Mouse (Mus musculus) frontal cortex, postnatal 25 days (tissue): ENCODE measurements around the gene Nbl1.

ENCODE experiments used
- DNase-seq, 2 experiments: peaks; one replicate each; pipeline ENCODE4 v3.0.0; 2022; ENCODE audit warnings: low spot score in 2 of 2

Gene Nbl1

DNA sequence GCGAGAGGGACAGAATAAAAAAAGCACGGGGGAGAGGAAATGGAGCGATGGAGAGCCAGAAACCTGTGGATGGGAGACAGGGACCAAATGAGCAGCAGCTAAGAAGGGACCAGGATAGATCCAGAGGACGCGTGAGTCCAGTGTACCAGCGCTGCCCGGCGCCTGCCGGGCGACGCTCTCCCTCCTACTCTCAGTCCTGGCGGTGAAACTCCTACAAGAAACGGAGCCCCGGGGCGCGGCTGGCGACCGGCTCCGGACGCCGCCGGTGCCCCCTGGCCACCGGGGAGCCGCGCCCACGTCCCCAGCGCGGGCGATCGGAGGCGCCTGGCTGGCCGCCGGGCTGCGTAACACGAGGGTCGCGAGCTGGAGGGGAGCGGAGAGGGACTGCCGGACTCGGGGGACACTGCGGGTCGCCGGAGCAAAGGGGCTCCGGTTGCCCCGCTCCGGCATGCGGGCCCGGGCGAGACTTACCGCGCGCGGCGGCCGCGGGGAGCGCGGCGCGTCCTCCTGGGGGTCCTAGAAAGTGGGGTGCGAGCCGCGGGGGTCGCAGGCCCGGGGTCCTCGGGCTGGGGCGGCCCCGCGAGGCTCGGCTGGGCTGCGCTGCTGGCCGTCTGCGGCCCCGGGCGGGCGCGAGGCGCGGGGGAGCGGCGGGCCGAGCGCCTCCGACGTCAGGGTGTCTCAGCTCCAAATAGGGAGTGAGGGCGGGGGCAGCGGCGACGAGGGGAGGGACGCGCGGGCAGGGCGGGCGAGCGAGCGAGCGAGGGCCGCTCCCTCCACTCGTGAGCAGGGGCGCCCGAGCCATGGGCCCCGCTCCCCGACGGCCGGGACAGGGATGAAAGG lies at the start of gene Nbl1:
TSS of gene Nbl1 (minus strand) at position 638 of the 840 bp plus-strand sequence.
- DNase-seq, result no peak

DNA sequence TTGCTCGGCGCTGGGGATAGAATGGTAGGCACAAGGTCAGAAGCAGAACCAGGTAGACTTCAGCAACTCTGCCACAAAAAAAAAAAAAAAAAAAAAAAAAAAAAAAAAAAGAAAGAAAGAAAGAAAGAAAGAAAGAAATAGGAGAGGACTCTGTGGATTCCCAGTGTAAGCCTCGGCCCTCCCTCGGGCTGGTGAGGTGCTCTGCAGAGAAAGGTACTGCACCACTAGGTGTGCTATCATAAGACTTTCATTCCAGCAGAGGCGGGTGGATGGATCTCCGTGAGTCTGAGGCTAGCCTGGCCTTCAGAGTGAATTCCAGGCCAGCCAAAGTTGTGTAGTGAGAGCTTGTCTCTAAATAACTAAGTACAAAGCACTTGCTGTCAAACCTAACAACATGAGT lies 49.0 kb upstream of the Nbl1 start:
- no peak for DNase-seq

DNA sequence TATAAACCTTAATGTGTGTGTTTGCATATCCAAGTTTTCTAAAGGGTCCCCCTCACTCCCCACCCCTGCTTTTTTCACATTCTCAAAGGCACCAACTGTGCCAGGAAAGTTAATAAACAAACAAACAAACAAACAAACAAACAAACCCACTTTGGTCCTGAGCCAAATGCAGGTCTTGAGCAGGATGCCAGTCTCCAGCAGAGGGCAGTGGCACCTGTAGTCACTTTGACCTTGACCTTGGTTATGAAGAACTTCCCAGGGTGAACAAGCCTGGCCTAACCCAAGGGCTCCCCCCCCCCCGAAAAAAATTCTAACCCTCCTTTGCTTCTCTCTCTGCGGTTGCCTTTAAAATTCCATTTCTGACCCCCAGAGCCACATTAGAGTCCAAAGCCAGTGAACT lies 47.5 kb upstream of the Nbl1 start:
- no peak for DNase-seq

DNA sequence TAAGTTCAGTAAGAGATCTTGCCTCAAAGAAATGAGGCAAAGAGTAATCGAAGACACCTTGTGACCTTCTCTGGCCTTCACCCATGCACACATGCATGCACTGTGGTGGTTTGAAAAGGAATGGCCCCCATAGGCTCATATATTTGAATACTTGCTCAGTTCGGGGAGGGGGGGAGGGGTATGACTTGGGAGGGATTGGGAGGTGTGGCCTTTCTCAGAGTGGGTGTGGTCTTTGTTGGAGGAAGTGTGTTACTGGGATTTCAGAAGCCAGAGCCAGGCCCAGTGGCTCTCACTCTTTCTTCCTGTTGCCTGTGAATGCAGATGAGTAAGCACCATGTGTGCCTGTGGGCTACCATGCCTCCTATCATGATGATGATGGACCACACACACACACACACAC lies 43.2 kb upstream of the Nbl1 start:
- no peak for DNase-seq

DNA sequence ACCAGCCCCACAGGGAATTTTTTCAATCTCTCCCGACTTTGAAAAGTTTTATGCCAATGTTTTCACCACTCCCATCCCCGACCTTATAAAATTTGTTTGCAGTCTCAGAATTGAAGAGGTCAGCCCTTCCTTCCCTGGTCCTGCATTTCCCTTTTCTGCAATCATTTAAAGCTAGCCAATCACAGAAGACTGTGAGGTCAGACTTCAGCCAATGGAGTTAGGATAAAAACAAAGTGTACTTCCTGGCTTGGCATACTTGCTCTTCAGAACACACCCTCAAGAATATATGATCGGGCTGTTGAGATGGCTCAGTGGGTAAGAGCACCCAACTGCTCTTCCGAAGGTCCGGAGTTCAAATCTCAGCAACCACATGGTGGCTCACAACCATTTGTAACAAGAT lies 40.3 kb upstream of the Nbl1 start:
- no peak for DNase-seq

DNA sequence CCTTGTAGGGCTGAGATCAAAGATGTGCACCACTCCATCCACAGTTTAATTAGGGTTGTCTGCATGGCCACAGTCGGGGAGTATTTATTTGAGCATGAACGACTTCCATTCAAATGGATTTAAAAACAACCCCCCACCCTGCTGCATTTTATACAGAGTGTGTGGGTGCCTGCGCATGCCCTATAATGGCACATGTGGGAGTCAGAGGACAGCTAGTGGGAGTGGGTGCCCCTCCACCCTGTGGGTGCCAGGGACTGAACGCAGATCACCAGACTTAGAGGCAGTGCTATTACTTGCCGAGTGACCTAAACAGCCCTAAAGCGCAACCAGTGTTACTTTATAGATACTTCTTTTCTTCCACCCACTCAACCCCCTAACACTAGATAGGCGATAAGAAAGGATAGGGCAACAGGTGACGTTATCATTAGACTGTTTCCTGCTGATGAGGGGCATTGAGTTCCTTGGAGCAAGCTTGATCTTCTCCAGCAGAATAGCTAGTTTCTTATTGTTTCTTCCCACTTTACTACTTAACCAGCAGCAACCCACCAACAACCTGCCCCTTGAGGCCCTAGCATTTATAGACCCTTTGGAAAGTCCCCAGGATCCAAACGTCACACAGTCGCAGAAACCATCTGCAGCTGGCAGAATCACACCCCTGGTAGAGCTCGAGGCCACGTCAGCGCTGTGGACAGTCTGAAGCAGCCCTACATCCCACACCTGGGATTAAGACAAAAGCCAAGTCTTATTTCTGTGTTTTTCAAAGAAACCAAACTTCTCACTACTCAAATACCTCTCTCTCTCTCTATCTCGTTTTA lies 39.3 kb upstream of the Nbl1 start:
- DNase-seq, result no peak

DNA sequence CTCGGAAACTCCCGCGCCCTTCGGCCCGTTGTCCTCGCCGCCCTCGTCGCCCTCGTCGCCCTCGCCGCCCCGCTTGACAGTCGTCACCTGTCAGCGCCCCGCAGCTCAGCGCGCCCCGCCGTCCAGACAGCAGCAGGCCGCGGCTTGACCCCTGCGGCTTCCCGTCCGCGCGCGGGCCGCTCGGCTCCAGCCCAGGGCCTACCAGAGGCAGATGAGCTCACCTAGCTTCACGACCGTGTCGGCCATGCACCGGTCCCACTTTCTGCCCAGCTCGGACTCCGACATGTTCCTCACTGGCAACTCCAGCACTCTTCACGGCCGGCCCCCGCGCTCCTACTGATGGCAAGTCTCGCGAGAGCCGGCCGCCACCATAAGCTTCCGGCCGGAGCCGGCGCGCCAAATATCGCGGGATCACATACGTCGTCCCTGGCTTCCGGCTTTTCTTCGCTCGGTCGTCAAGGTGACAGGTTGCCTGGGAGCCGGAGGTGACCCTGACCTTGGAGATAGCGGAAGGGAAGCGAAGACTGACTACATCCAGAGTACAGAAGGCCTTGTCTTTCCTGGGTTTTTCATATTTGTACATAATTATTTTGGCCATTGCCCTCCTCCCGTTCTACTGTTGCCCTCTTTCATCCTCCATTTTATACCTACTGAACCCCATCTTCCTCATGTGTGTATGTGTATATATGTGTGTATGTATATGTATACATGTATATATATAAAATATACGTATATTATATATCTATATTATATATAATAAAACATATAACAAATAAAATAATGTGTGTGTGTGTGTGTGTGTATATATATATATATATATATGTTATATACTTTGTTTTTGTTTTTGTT lies 38.1 kb upstream of the Nbl1 start, which contains the start of gene Minos1:
TSS of gene Minos1 (minus strand) at position 413 of the 849 bp plus-strand sequence.
- peak; percentile 97 to 98 for DNase-seq

DNA sequence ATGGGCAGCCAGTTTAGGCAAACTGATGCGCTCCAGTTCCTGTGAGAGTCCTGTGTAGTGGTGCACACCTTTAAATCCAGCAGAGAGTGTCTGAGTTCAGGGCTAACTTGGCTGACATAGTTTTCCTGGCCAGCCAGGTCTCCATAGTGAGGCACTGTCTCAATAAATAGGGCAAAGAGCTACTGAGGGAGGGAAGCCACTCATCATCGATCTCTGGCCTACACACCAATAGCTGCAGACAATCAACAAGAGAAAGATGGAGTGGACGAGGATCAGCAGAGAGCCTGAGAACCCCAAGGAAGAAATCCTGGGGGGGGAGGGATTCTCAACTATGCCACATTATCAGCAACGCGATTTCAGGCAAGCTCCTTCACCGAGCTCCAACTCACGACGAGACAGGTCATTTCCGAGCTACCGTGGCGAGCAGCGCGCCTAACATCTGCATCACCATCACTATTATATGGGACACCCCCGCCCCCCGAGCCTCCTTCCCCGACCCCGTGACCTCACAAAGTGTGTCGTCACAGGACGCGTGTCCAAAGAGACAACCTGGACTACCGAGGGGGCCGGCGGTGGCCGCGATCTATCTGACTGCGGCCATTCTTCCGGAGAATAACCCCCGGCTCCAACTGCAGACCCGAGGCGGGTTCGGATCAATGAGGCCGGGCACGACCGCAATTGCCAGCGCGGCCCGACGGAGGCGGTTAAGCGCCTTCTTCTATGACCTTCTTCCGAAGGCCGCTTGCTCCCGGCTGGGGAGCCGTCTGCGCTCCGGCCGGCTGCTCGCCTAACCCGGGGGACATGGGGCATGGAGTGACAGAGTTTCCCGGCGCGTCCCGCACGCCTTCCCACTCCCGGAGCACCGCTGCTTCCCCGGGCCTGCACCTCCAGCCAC lies 37.3 kb upstream of the Nbl1 start:
- DNase-seq, result peak in 1 of 2 experiments; percentile 13

DNA sequence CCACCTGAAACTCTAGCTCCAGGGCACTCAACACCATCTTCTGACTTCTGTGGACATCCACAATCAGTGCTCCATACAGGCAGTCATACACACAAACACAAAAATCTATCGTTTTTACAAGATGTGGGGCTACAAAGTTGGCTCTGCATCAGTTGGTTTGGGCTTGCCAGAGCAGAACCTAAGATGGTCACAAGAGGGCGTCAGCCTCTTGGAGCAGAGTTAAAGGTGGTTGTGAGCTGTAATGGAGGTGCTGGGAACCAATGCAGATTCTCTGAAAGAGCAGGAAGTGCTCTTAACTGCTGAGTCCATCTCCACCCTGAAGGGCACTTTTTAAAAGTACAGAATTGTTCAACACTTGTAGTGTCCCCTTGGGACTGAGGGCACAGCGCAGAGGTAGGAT lies 33.7 kb upstream of the Nbl1 start:
- DNase-seq, result no peak

DNA sequence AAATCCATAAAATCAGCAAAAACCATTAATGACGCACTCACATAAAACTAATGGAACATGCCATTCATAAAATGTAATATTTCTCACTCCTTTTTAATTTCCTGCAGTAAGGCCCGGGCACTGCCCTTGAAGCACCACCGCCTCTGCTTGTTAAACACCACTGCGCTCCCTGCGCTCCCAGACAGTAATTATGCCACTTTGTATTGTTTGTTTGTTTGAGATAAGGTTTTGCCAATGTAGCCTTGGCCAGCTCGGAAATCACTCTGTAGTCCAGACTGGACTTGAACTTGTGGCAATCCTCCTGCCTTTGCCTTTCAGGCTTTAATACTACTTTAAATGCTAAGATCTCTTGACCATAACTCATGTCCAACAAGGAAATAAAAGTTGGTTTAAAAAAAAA lies 32.1 kb upstream of the Nbl1 start:
- DNase-seq, result no peak

DNA sequence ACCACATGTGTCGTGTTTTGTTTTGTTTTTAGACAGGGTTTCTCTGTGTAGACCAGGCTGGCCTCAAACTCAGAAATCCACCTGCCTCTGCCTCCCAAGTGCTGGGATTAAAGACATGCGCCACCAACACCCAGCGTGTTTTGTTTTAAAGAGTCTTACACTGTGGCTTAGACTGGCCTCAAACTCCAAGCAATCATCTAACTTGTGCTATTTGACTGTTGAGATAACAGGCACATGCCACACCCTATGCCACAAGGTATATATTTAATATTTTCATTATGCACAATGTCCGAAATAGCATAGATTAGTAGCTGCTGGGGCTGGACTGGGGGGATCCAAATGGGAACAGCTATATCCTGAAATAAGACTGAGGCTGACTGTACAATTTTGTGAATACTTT lies 29.8 kb upstream of the Nbl1 start:
- DNase-seq, result no peak

DNA sequence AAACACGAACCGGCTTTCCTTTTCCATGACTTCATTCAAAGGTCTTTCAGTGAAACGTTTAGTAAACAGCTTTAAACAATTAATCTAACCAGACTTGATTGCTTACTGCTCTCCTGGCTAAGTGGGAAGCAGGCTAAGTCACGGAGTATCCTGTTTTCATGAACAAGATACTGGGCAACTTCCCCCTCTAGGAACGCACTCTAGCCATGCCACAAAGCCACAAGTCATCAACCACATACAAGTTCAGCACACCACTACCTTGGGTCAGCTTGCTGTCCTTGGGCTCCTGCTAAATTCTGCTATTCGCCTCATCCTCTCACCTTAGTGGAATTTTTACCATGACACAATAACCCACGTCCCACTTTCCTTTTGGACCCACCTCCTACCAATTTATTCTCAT lies 28.2 kb upstream of the Nbl1 start:
- DNase-seq, result no peak

DNA sequence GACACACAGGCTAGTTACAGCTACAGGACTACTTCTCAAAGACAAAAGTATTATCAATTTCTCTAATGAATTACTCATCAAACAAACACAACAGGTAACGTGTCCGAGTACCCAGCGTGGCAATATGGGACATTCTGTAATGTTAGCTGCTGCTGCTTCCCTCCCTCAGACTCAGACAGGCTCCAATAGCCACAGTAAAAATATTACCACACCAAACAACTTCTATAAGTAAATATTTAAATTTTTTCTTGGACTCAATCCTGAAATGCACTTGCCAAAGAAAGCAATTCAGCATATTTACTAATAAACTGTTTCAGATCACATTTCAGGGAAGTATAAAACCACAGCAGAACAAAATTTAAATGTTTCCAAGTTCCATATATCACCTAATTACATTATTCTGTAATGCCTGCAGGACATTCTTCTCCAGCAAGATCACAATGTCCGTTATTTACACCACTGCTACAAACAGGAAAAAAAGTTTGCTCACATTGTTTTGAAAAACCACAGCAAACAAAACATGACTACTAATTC lies 27.6 kb upstream of the Nbl1 start:
- no peak for DNase-seq

DNA sequence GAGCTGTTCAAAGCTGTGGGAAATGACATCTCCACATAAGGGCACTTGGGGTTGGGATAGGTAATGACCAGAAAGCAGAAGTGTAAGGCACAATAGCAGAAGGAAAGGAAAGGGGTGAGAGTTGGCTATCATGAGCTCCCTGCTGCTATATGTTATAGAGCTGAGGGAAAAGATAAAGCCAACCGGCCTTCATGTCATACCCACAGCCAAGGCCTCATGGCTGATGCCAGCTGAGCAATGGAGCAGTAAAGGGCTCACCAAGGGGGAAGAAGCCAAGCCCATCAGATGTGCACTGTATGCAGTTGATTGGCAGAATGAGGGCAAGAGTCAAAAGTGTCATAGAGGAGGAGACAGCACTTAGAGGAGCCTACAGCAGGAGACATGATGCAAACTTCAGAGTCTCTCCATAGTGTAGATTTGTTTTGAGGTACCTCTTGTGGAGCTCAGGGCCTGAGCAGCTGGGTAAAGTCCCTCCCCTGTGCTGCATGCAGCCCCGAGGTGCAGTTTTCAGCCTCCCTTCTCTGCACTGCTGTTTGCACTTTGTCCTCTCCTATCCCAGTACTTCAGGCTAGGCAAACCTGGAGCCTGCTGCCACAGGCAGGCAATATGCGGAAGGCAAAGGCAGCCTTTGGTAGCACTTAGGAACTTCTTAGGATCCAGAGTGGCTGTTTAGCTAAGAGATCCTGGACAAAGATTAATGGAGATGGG lies 23.7 kb upstream of the Nbl1 start:
- DNase-seq, result no peak

DNA sequence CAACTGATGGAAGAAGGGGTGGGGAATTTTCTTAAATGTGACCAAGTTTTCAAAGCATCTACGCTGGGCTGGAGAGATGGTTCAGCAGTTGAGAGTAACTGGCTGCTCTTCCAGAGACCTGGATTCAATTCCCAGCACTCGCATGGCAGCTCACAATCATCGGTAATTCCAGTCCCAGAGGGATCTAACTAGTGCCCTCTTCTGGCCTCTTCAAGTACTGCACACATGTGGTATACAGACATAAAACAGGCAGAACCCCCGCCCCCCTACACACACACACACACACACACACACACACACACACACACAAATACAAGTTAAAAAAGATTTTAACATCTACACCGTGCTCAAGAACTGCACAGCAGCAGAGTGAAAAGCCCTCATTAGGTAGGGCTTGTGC lies 22.9 kb upstream of the Nbl1 start:
- DNase-seq, result no peak

DNA sequence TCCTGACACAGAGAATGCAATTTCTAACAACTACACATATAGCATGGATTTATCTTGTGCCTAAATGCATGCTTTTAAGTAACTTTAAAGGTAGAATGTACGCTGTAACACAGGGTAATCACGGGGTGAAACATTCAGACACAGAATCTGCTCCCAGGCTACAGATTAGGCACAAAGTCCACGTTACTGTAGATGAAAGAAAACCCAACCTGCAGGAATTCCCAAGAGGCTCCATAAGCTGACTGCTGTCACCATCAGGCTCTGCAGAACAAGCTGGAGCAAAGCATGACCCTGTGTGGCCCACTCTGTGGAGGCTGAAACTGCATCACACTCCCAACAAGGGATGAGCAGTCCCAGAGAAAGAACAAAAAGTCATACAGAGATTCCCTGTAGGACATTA lies 19.7 kb upstream of the Nbl1 start:
- no peak for DNase-seq

DNA sequence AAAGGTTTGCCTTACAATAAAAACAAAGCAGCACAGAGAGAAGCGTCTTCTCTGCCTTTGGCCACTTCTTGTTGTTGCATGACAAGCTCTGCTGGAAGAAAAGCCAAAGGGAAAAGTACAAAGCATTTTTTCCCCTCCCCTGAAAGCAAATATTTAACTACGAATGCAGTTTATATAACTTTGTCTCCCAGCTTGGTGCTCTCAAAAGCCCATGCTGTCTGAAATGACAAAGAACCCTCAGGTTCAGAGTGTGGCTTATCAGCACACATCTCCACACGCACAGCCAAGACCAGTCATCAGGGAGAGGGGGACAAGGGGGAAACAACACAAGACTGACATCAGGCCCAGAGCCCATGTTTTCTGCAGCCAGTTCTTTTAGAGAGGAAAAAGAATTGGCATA lies 18.6 kb upstream of the Nbl1 start:
- DNase-seq, result no peak

DNA sequence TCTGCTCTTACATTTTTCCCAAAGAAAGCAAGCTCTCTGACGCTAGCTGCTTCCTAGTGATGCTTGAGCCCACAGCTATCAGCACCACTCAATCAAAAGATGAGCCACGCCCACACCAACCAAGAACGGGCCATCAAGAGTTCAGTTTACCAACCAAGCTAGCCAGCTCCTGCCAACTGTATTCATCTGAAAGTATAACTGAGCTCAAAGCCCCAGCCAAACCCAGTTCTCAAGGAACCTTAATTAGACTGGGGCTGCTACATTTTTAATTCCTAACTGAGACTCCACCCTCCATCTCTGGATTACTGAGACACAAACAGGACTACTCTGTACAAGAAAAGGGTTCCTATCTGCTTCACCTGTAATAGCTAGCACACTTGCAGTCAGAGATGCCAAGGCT lies 18.1 kb upstream of the Nbl1 start:
- no peak for DNase-seq

DNA sequence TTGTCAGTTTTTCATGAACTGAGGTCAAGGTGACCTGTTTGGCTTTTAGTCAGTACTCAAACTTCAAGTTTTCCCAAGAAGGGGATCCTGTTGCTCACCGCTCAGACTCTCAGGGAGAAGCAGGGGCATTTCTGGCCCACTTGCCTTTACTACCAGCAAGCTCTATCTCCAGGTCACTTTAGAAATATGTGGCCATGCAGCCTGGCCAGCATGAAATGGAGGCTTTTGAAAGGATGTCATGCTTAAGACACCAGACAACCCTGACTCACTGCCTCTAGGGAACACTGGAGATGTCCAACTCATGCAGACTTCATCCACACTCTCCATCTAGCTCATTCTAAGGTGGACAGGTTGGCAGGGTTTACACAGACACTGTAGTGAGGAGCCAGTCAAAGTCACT lies 12.7 kb upstream of the Nbl1 start:
- DNase-seq, result no peak

DNA sequence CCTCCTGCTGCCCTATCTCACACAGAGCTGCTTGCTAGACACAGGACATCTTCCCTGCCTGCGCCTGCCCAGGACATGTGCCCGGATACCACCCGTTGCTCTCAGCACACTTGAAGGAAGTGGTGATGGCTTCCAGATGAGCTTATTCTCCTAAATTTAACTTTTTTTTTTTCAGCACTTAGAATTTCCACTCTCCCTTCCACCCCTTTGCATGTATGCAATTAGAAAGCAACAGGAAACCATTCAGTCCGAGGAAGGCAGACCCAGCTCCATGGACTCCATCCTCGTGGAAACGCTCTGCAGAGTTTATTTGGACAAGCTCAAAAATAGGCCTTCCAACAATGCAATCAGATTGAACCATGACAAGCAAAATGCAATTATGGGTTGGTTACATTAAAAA lies 8.8 kb upstream of the Nbl1 start:
- DNase-seq, result no peak
